Mouse (Mus musculus) megakaryocyte, embryonic 14.5 days (primary cell): ENCODE measurements at regions not wholly inside any gene's neighbourhood (a gene's known extent, or its start where the extent isn't known, plus 50 kb on each side); places are given as distances from the start of the nearest gene placed in this dataset.

Experiments
- FLI1 ChIP-seq: IDR thresholded peaks from 2 replicates; pipeline ENCODE4 v1.6.1; 2012; ENCODE audit warnings: low read length, inconsistent platforms, mixed read lengths
- GATA1 ChIP-seq: IDR thresholded peaks from 3 replicates; pipeline ENCODE4 v1.6.1; 2012; ENCODE audit warnings: mixed read lengths, low read length, inconsistent platforms, borderline replicate concordance

GRCm38 (mm10) chr2:106522961-106523360 lies 170.1 kb upstream of the Mpped2 start:
- no peak for TF ChIP-seq GATA1
- no peak for TF ChIP-seq FLI1
